Mouse (Mus musculus) spleen, adult 2 months (tissue): ENCODE data around the gene Ctla4. TPM values are rescaled to one million over a fixed set of nuclear protein-coding genes. Genes with fewer than 3 reads are reported as not detected.

Experiments
- DNase-seq, 2 experiments: peaks; one replicate each; pipeline versions ENCODE4 v3.0.0 to v3.0.0-alpha.2; 2012 to 2021; ENCODE audit warnings: low spot score in 2 of 2, low read depth in 1 of 2
- H3K27ac ChIP-seq: fragments of 200-500 bp; 2 replicates; pipeline ENCODE4 v1.5.1; 2012; ENCODE audit warnings: low read length, inconsistent platforms; ENCODE audit not compliant: insufficient read depth
- H3K27me3 ChIP-seq: fragments of 200-500 bp; 2 replicates; pipeline ENCODE4 v1.6.1; 2012; ENCODE audit warnings: mild to moderate bottlenecking, moderate library complexity, low read length, inconsistent platforms; ENCODE audit not compliant: control insufficient read depth, insufficient read depth
- H3K36me3 ChIP-seq: fragments of 200-500 bp; 2 replicates; pipeline ENCODE4 v1.6.1; 2012; ENCODE audit warnings: mild to moderate bottlenecking, low read length, inconsistent platforms; ENCODE audit not compliant: control insufficient read depth, insufficient read depth
- H3K4me1 ChIP-seq: fragments of 200-500 bp; 2 replicates; pipeline ENCODE4 v1.6.1; 2011; ENCODE audit warnings: inconsistent platforms; ENCODE audit not compliant: control insufficient read depth, insufficient read depth, insufficient read length
- H3K4me3 ChIP-seq: fragments of 200-500 bp; 2 replicates; pipeline ENCODE4 v1.5.1; 2011; ENCODE audit warnings: mild to moderate bottlenecking, inconsistent platforms; ENCODE audit not compliant: insufficient read depth, insufficient read length; ENCODE audit errors: extremely low read depth
- CTCF ChIP-seq: fragments of 200-500 bp; IDR thresholded peaks from 2 replicates; pipeline ENCODE4 v1.5.1; 2011; ENCODE audit warnings: mild to moderate bottlenecking, inconsistent platforms; ENCODE audit not compliant: insufficient read depth, insufficient read length, insufficient replicate concordance; ENCODE audit errors: extremely low read depth
- POLR2A ChIP-seq: fragments of 200-500 bp; IDR thresholded peaks from 2 replicates; pipeline ENCODE4 v1.6.1; 2011; ENCODE audit warnings: low read depth, low read length, inconsistent platforms
- WGBS: fragments of 180-500 bp; shearing (Covaris S2); methylation state at CpG from one replicate; pipeline ENCODE4 v1.1.7; 2018; 5-methylcytosine and 5-hydroxymethylcytosine counted together
- polyA plus RNA-seq: library from polyadenylated mRNA; depleted of rRNA; stranded (reverse); fragments of >200 nt; gene quantifications from 2 replicates; pipeline ENCODE4 v1.2.3, GENCODE M21; 2012

Gene Ctla4
- polyA plus RNA-seq, 1 experiment, result 2.7 TPM

DNA sequence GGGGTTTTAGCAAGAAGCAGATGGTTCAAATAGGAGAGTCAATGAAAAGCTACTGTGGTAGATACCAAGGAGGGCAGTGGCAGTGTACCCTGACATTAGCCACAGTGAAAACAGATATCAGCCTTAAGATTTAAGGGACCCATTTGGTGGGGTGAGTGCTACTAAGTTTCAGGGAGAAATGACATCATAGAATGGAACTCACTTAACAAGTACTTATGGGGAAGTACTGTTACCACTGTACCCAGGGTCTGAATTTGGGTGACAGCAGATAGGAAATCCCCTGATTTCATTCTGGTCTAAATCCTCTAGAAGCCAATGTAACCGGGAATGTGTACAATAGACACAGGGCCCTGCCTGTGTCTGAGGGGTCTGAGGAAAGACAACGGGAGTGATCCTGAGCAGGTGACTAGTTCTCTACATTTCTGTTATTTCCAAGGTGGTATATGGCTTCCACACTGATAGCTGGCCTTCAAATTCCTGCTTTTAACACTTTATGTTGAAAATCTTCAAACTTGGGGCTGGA, 17.7 kb downstream of the Ctla4 start:
- H3K4me1 ChIP-seq, result no peaks in the 10 kb centered on the region; the same call in 1 of the 2 replicates
- H3K27me3 ChIP-seq, result no peaks in the 10 kb centered on the region
- 92% methylated on average over 2 of the region's 2 CpGs for WGBS
- H3K36me3 ChIP-seq, result no peaks in the 10 kb centered on the region
- H3K4me3 ChIP-seq, result no peak overlapping the region
- no peak for DNase-seq
- no peak overlapping the region for H3K27ac ChIP-seq
- no peak for TF ChIP-seq CTCF
- no peak for TF ChIP-seq POLR2A

DNA sequence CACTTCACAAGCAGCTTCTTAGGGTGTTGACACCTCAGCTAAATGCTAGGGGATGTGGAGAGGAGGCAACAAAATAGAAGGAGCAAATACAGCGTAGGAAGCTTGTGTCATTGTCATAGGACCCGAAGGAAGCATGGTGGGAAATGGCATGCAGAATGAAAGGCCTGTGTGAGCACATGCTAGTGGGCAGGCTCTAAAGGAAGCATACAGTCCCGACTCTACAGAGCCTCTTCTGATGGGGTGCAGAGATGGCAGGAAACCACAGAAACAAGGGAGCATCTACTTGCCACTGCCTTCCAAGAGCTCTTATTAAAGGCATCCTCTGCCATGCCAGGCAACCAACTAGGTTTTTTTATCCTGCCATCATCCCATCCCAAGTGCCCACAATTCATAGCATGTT, 20.7 kb downstream of the Ctla4 start:
- Histone ChIP-seq H3K4me3 (no peak overlapping the region), H3K27ac (no peak overlapping the region), H3K27me3 (no peaks in the 10 kb centered on the region), H3K4me1 (peaks cover 3% of the 10 kb centered on the region; the same call in 1 of the 2 replicates), H3K36me3 (no peaks in the 10 kb centered on the region)
- no peak for DNase-seq
- 41% methylated on average over 3 of the region's 3 CpGs for WGBS
- TF ChIP-seq CTCF (no peak), POLR2A (no peak)

DNA sequence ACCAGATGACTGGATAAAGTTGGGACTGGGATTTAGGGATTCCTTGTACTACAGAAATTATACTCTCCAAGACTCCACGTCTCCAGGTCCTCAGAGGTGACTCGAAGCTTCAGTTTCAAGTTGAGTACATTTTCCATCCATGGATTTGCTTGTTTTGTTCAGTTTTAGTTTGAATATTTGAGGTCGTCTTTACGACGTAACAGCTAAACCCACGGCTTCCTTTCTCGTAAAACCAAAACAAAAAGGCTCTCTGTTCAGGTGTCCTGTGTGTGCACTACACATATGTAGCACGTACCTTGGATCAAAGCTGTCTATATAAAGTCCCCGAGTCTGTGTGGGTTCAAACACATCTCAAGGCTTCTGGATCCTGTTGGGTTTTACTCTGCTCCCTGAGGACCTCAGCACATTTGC, 22.0 kb downstream of the Ctla4 start:
- Histone ChIP-seq H3K4me3 (no peak overlapping the region), H3K27me3 (no peaks in the 10 kb centered on the region), H3K4me1 (peaks cover 3% of the 10 kb centered on the region; the same call in 1 of the 2 replicates), H3K27ac (no peak overlapping the region), H3K36me3 (no peaks in the 10 kb centered on the region)
- 42% methylated on average over 9 of the region's 9 CpGs for WGBS
- DNase-seq, result peak in 1 of 2 experiments; percentile 42
- TF ChIP-seq CTCF (no peak), POLR2A (no peak)

DNA sequence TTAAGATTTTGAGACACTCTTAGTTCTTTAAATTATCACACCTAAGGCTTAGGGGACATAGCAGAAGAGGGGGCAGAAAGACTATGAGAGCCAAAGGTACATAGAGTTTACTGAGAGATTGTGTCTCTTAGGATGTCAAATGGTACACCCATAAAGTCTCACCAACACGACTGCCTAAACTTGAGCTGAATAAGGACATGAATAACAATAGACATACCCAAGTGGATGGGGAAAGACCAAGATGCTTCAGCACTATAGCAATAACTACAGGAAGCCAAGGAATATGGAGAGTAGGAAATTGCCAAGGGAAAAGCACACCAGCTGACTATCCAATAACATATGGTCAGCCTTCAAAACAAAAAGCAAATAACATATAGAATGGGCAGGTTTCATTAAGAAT, 22.9 kb downstream of the Ctla4 start:
- Histone ChIP-seq H3K4me1 (peaks cover 3% of the 10 kb centered on the region; the same call in 1 of the 2 replicates), H3K27me3 (no peaks in the 10 kb centered on the region), H3K36me3 (no peaks in the 10 kb centered on the region), H3K27ac (no peak overlapping the region), H3K4me3 (no peak overlapping the region)
- WGBS, result 62% methylated on average over 1 of the region's 1 CpGs
- no peak for DNase-seq
- no peak for TF ChIP-seq POLR2A
- no peak for TF ChIP-seq CTCF

DNA sequence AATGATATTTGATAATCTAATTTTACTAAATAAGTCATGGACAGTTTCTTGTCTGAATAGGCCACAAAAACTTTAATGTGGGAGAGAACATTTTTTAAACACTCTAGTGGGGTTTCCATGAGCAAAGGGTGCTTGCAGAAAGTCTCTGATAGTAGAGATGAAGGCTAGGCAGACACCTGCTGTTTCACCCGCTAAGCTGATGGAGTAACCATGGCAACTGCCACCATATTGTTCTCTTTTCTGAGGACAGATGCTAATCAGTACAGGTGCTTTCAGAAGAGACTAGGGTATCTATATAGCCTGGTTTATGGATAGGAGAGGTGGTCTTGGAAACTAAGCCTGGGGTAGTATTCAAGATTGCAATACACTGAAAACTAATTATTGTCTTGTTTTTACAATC, 24.0 kb downstream of the Ctla4 start:
- WGBS, result 58% methylated on average over 1 of the region's 1 CpGs
- H3K4me1 ChIP-seq, result peaks cover 3% of the 10 kb centered on the region; the same call in 1 of the 2 replicates
- H3K27me3 ChIP-seq, result no peaks in the 10 kb centered on the region
- DNase-seq, result no peak
- no peak overlapping the region for H3K4me3 ChIP-seq
- no peaks in the 10 kb centered on the region for H3K36me3 ChIP-seq
- no peak overlapping the region for H3K27ac ChIP-seq
- TF ChIP-seq CTCF, result no peak
- TF ChIP-seq POLR2A, result no peak

DNA sequence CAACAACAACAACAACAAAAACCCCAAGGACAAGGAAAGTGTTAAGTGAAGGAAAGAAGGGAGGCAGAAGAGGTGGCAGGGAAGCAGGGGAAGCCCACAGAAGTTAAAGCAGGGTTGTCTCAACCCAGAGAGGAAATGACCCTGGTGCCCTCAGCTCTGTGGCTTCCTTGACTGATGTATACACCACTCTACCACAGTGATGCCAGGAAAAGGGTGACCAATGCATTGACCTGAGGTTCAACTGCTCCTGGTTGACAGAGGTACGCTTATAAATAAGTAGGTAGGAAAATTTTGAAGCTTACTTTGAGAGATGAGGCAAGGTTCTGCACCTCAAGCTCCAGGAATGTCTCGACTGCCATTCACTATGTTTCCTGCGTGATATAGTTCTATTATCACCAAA, 24.8 kb downstream of the Ctla4 start:
- no peak for DNase-seq
- H3K36me3 ChIP-seq, result no peaks in the 10 kb centered on the region
- no peak overlapping the region for H3K27ac ChIP-seq
- WGBS, result 47% methylated on average over 3 of the region's 3 CpGs
- H3K4me1 ChIP-seq, result peaks cover 6% of the 10 kb centered on the region; the same call in 1 of the 2 replicates
- no peak for TF ChIP-seq POLR2A
- TF ChIP-seq CTCF, result no peak
- H3K27me3 ChIP-seq, result no peaks in the 10 kb centered on the region
- no peak overlapping the region for H3K4me3 ChIP-seq

DNA sequence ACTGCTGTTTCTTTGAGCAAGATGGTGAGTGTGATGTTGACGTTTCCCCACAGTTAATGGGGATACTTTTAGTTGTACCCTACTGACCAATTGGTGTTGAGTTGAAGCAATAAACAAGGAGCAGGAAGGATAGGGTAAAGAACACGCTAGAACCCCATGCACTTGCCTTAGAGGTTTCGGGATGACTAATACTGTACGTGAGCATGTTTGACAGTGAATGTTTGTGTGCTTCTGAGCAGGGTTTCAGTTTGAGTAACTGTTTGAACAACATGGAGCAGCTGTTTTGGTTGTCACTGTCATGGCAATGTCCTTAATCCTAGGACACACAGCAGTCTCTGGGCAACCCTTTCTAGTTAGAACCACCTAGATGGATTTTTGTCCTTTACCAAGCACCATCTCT, 26.5 kb downstream of the Ctla4 start:
- 71% methylated on average over 4 of the region's 4 CpGs for WGBS
- Histone ChIP-seq H3K27me3 (no peaks in the 10 kb centered on the region), H3K27ac (no peak overlapping the region), H3K36me3 (no peaks in the 10 kb centered on the region), H3K4me3 (no peak overlapping the region), H3K4me1 (peaks cover 9% of the 10 kb centered on the region; the same call in 1 of the 2 replicates)
- TF ChIP-seq CTCF (no peak), POLR2A (no peak)
- no peak for DNase-seq
